In the genomic region with DNA sequence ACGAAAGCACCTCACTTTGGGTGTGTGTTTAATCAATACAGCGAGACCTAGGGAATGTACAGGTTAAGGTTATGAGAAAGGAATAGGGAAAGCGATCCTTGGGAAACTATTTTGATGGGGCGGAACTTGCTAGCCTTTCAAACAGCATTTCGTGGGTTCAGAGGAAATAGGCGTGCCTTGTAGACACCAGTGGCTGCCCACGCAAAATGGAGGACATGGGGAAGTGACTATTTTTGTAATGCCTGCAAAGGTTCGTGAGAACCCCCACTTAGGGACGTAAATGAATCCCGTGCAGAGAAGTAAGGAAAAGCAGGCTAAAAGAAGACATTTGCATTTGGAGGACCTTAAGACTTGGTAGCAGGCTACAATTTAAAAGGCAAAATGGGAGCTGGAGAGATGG, we compare ENCODE assay signal across 16 mouse cellular contexts.
DNase-seq lines count a peak whose midpoint lies in the region; ATAC-seq and TF ChIP-seq lines count a peak whose summit lies in the region.
"Had no signal": no experiment of that assay in that cellular context is flagged by ENCODE, and none has a peak within 500 bp of the region (broad histone marks: within the 10 kb centered on the region; RNA-seq: fewer than 3 reads in every experiment).

No protein-coding gene starts in this region.

- no peaks in the 10 kb centered on the region for H3K27me3 ChIP-seq in embryonic facial prominence, embryonic 14.5 days (replicated peaks; ENCODE audit: control insufficient read depth, insufficient read depth, low read length)
- H3K27me3 ChIP-seq in intestine, embryonic 15.5 days (replicated peaks) = no peaks in the 10 kb centered on the region
- no peaks in the 10 kb centered on the region for H3K27me3 ChIP-seq in neural tube, embryonic 13.5 days
- H3K27me3 ChIP-seq in forebrain, embryonic 11.5 days (ENCODE audit: control insufficient read depth, insufficient read depth, low read length) = no peaks in the 10 kb centered on the region
- H3K27me3 ChIP-seq: liver, embryonic 15.5 days; megakaryocyte, embryonic 14.5 days; Patski had no signal

- no peaks in the 10 kb centered on the region for H3K36me3 ChIP-seq in embryonic facial prominence, embryonic 14.5 days (ENCODE audit: control insufficient read depth, insufficient read depth, low read length)
- no peaks in the 10 kb centered on the region for H3K36me3 ChIP-seq in intestine, embryonic 15.5 days
- H3K36me3 ChIP-seq in neural tube, embryonic 13.5 days = no peaks in the 10 kb centered on the region
- H3K36me3 ChIP-seq in forebrain, embryonic 11.5 days (ENCODE audit: control insufficient read depth, insufficient read depth, low read length) = no peaks in the 10 kb centered on the region
- H3K36me3 ChIP-seq: heart, embryonic 10.5 days; liver, embryonic 15.5 days had no signal

- ATAC-seq in embryonic facial prominence, embryonic 14.5 days (ENCODE audit: low read depth) = no peak
- no peak for ATAC-seq in intestine, embryonic 15.5 days
- ATAC-seq in neural tube, embryonic 13.5 days (ENCODE audit: low read depth) = 0 out of 2 replicates have a peak, but pooled peaks have one; percentile 15
- ATAC-seq in forebrain, embryonic 11.5 days (replicated peaks; ENCODE audit: low FRiP score) = no peak
- ATAC-seq: Patski had no signal

- no peak overlapping the region for H3K4me3 ChIP-seq in layer of hippocampus, adult 2 months
- 0 out of 2 replicates have a peak overlapping the region, but pooled peaks have one; percentile 15 for H3K4me3 ChIP-seq in embryonic facial prominence, embryonic 14.5 days (ENCODE audit: low read depth, low read length)
- H3K4me3 ChIP-seq in intestine, embryonic 15.5 days (replicated peaks) = no peak overlapping the region
- no peak overlapping the region for H3K4me3 ChIP-seq in neural tube, embryonic 13.5 days
- no peak overlapping the region for H3K4me3 ChIP-seq in forebrain, embryonic 11.5 days (ENCODE audit: low read depth, low read length)
- H3K4me3 ChIP-seq: heart, embryonic 10.5 days; liver, embryonic 15.5 days; megakaryocyte, embryonic 14.5 days had no signal

- H3K9ac ChIP-seq in embryonic facial prominence, embryonic 14.5 days (ENCODE audit: low read depth, low read length) = peak overlapping the region; percentile 48
- no peak overlapping the region for H3K9ac ChIP-seq in intestine, embryonic 15.5 days
- H3K9ac ChIP-seq in neural tube, embryonic 13.5 days = peak overlapping the region; percentile 39; the same call in 1 of the 2 replicates
- H3K9ac ChIP-seq in forebrain, embryonic 11.5 days (ENCODE audit: low read length) = no peak overlapping the region
- H3K9ac ChIP-seq: liver, embryonic 15.5 days had no signal

- no peaks in the 10 kb centered on the region for H3K9me3 ChIP-seq in embryonic facial prominence, embryonic 14.5 days (ENCODE audit: control insufficient read depth, low read length)
- no peaks in the 10 kb centered on the region for H3K9me3 ChIP-seq in intestine, embryonic 15.5 days
- H3K9me3 ChIP-seq in neural tube, embryonic 13.5 days = no peaks in the 10 kb centered on the region
- no peaks in the 10 kb centered on the region for H3K9me3 ChIP-seq in forebrain, embryonic 11.5 days (ENCODE audit: control insufficient read depth, low read length)
- H3K9me3 ChIP-seq: heart, embryonic 10.5 days; liver, embryonic 15.5 days; megakaryocyte, embryonic 14.5 days had no signal

- 0 out of 2 replicates have a peak, but pooled peaks cover 3% of the 10 kb centered on the region for H3K4me1 ChIP-seq in embryonic facial prominence, embryonic 14.5 days (ENCODE audit: control insufficient read depth, insufficient read depth, low read length)
- 0 out of 2 replicates have a peak, but pooled peaks cover 3% of the 10 kb centered on the region for H3K4me1 ChIP-seq in intestine, embryonic 15.5 days (replicated peaks)
- H3K4me1 ChIP-seq in neural tube, embryonic 13.5 days (replicated peaks) = peaks cover 17% of the 10 kb centered on the region
- H3K4me1 ChIP-seq in forebrain, embryonic 11.5 days (replicated peaks; ENCODE audit: control insufficient read depth, insufficient read depth, low read length) = no peaks in the 10 kb centered on the region
- H3K4me1 ChIP-seq: heart, embryonic 10.5 days; megakaryocyte, embryonic 14.5 days had no signal

- 71% methylated on average over 10 of the region's 10 CpGs for WGBS in embryonic facial prominence, embryonic 14.5 days
- WGBS in intestine, embryonic 15.5 days = 66% methylated on average over 10 of the region's 10 CpGs
- 70% methylated on average over 10 of the region's 10 CpGs for WGBS in neural tube, embryonic 13.5 days
- WGBS in forebrain, embryonic 11.5 days = 85% methylated on average over 10 of the region's 10 CpGs

- H3K27ac ChIP-seq in layer of hippocampus, adult 2 months = peak overlapping the region; percentile 33
- H3K27ac ChIP-seq in embryonic facial prominence, embryonic 14.5 days (replicated peaks; ENCODE audit: low read depth, low read length) = no peak overlapping the region
- H3K27ac ChIP-seq in intestine, embryonic 15.5 days = no peak overlapping the region
- peak overlapping the region; percentile 46 for H3K27ac ChIP-seq in neural tube, embryonic 13.5 days (replicated peaks)
- no peak overlapping the region for H3K27ac ChIP-seq in forebrain, embryonic 11.5 days (ENCODE audit: low read depth, low read length)
- H3K27ac ChIP-seq: heart, embryonic 10.5 days; liver, embryonic 15.5 days had no signal

- no peak for TF ChIP-seq CTCF in layer of hippocampus, adult 2 months (conservative IDR thresholded peaks at IDR 0.05)

- no peak for DNase-seq in layer of hippocampus, adult 2 months (ENCODE audit: low spot score in 2 of 2)
- DNase-seq in layer of hippocampus, adult 8-10 months (ENCODE audit: low spot score in 2 of 2) = no peak
- DNase-seq in embryonic facial prominence, embryonic 14.5 days (ENCODE audit: low spot score) = no peak
- no peak for DNase-seq in testis, postnatal 10 days (ENCODE audit: low spot score)
- no peak for DNase-seq in cerebellum, postnatal 36 days
- DNase-seq in forebrain, embryonic 11.5 days (ENCODE audit: low spot score) = no peak
- DNase-seq: adrenal gland, postnatal 14 days; cerebellum, adult 11 months; kidney, adult 8-10 months; thymus, postnatal 14 days had no signal

- peak overlapping the region; percentile 48 for H3K4me2 ChIP-seq in embryonic facial prominence, embryonic 14.5 days (ENCODE audit: low read depth, low read length)
- peak overlapping the region; percentile 51 for H3K4me2 ChIP-seq in intestine, embryonic 15.5 days (replicated peaks)
- peak overlapping the region; percentile 40 for H3K4me2 ChIP-seq in neural tube, embryonic 13.5 days
- H3K4me2 ChIP-seq in forebrain, embryonic 11.5 days (ENCODE audit: low read depth, low read length, severe bottlenecking) = no peak overlapping the region
- H3K4me2 ChIP-seq: liver, embryonic 15.5 days had no signal

Comparison
In these comparisons a context has a peak if more than half of its experiments do, and no peak if none do; other contexts are left out.
1. H3K27ac ChIP-seq: peak in layer of hippocampus, adult 2 months (single experiment) and neural tube, embryonic 13.5 days (single experiment); none in embryonic facial prominence, embryonic 14.5 days (single experiment), intestine, embryonic 15.5 days (single experiment) and forebrain, embryonic 11.5 days (single experiment).
2. H3K9ac ChIP-seq: peak in embryonic facial prominence, embryonic 14.5 days (single experiment) and neural tube, embryonic 13.5 days (single experiment); none in intestine, embryonic 15.5 days (single experiment) and forebrain, embryonic 11.5 days (single experiment).